Mouse (Mus musculus): ENCODE measurements around the gene Perm1. TPM values are rescaled to one million over a fixed set of nuclear protein-coding genes. Genes with fewer than 3 reads are reported as not detected.

The Perm1 gene
- polyA plus RNA-seq, 2 experiments = 0.25 to 1.2 TPM

- Histone ChIP-seq H3K4me2 (replicated peaks; ENCODE audit: low read depth, low read length, severe bottlenecking) (peak overlapping the region; percentile 98), H3K4me3 (replicated peaks; ENCODE audit: low read length) (peak overlapping the region; percentile 52), H3K36me3 (ENCODE audit: control insufficient read depth, insufficient read depth, low read length) (no peaks in the 10 kb centered on the region), H3K27ac (replicated peaks; ENCODE audit: low read depth, low read length) (no peak overlapping the region), H3K9ac (ENCODE audit: low read depth, low read length, severe bottlenecking) (peak overlapping the region; percentile 55; the same call in 1 of the 2 replicates), H3K9me3 (ENCODE audit: control insufficient read depth, low read length) (no peaks in the 10 kb centered on the region), H3K27me3 (ENCODE audit: control insufficient read depth, insufficient read depth, low read length) (peaks cover 22% of the 10 kb centered on the region), H3K4me1 (ENCODE audit: control insufficient read depth, insufficient read depth, low read length) (no peaks in the 10 kb centered on the region; the same call in none of the 2 replicates)
- 39% methylated on average over 12 of the region's 12 CpGs for WGBS
- no peak for TF ChIP-seq POLR2A (IDR thresholded peaks at IDR 0.05; ENCODE audit: borderline replicate concordance, extremely low read depth, insufficient read depth, insufficient read length)
- DNase-seq (ENCODE audit: low spot score) = no peak
- no peak for ATAC-seq (ENCODE audit: low FRiP score, low read depth)
Measured at GRCm38 (mm10) chr4:156202462-156202893, 13.2 kb upstream of the Perm1 start.

GRCm38 (mm10) chr4:156203001-156203412, 12.7 kb upstream of the Perm1 start, which contains the start of gene AW011738:
Gene AW011738, plus strand, starts transcription at chr4:156203304.
- H3K9ac ChIP-seq (ENCODE audit: low read depth, low read length, severe bottlenecking) = peak within 1 kb of the TSS; percentile 55
- no peaks in the 10 kb centered on the region for H3K36me3 ChIP-seq (ENCODE audit: control insufficient read depth, insufficient read depth, low read length)
- H3K4me2 ChIP-seq (replicated peaks; ENCODE audit: low read depth, low read length, severe bottlenecking) = peak within 1 kb of the TSS; percentile 98
- ATAC-seq (ENCODE audit: low FRiP score, low read depth) (peak; percentile 81), DNase-seq (ENCODE audit: low spot score) (peak; percentile 60)
- H3K27me3 ChIP-seq (ENCODE audit: control insufficient read depth, insufficient read depth, low read length) = peaks cover 22% of the 10 kb centered on the region
- no peaks in the 10 kb centered on the region for H3K9me3 ChIP-seq (ENCODE audit: control insufficient read depth, low read length)
- no peaks in the 10 kb centered on the region; the same call in none of the 2 replicates for H3K4me1 ChIP-seq (ENCODE audit: control insufficient read depth, insufficient read depth, low read length)
- no peak for TF ChIP-seq POLR2A (IDR thresholded peaks at IDR 0.05; ENCODE audit: borderline replicate concordance, extremely low read depth, insufficient read depth, insufficient read length)
- H3K4me3 ChIP-seq (replicated peaks; ENCODE audit: low read length) = peak within 1 kb of the TSS; percentile 52
- under 1% methylated on average over 32 of the region's 39 CpGs for WGBS
- H3K27ac ChIP-seq (replicated peaks; ENCODE audit: low read depth, low read length) = no peak within 1 kb of the TSS

DNA sequence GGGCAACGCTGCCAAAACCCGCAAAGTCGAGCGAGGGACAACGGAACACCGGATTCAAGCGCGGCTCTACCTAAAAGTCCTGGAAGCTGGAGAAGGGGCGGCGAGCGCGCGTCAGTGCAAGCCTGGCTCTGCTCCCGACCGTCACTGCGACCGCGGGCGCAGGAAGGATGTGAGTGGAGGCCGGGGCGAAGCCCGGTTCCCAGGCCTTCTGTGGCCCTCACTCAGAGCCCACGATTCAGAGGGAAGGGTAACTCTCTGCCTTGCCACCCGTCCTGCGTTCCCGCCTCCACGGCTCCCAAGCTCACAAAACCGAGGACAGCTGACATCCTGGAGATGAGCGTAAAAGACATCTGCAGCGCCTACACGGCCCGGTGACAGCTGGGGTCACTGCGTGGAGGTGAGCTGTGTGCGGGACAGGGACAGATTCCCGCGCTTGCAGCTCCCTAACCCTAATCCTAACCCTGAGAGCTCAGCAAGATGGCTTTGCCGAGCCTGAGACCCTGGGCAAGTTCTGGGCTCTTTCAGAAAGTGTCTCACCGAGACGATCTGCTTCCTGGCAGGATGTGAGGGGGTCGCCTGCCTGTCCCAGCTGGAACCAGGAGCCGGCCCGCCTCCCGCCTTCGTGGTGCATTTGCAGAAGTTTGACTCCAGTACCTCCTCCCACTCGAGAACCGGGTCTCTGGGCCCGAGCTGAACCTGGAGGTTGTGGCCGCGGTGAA, 12.1 kb upstream of the Perm1 start:
- DNase-seq (ENCODE audit: low spot score) = no peak
- peak overlapping the region; percentile 98 for H3K4me2 ChIP-seq (replicated peaks; ENCODE audit: low read depth, low read length, severe bottlenecking)
- no peaks in the 10 kb centered on the region; the same call in none of the 2 replicates for H3K4me1 ChIP-seq (ENCODE audit: control insufficient read depth, insufficient read depth, low read length)
- H3K27ac ChIP-seq (replicated peaks; ENCODE audit: low read depth, low read length) = no peak overlapping the region
- no peak for TF ChIP-seq POLR2A (IDR thresholded peaks at IDR 0.05; ENCODE audit: borderline replicate concordance, extremely low read depth, insufficient read depth, insufficient read length)
- peak overlapping the region; percentile 55 for H3K9ac ChIP-seq (ENCODE audit: low read depth, low read length, severe bottlenecking)
- peak; percentile 17; the same call in 1 of the 2 replicates for ATAC-seq (ENCODE audit: low FRiP score, low read depth)
- WGBS = under 1% methylated on average over 49 of the region's 49 CpGs
- no peaks in the 10 kb centered on the region for H3K36me3 ChIP-seq (ENCODE audit: control insufficient read depth, insufficient read depth, low read length)
- no peaks in the 10 kb centered on the region for H3K9me3 ChIP-seq (ENCODE audit: control insufficient read depth, low read length)
- H3K27me3 ChIP-seq (ENCODE audit: control insufficient read depth, insufficient read depth, low read length) = peaks cover 22% of the 10 kb centered on the region
- H3K4me3 ChIP-seq (replicated peaks; ENCODE audit: low read length) = peak overlapping the region; percentile 52

- H3K4me1 ChIP-seq (ENCODE audit: control insufficient read depth, insufficient read depth, low read length) = no peaks in the 10 kb centered on the region
- no peaks in the 10 kb centered on the region for H3K9me3 ChIP-seq (ENCODE audit: control insufficient read depth, low read length)
- no peaks in the 10 kb centered on the region for H3K36me3 ChIP-seq (ENCODE audit: control insufficient read depth, insufficient read depth, low read length)
- peaks cover 10% of the 10 kb centered on the region; the same call in 1 of the 2 replicates for H3K27me3 ChIP-seq (ENCODE audit: control insufficient read depth, insufficient read depth, low read length)
- no peak overlapping the region for H3K4me2 ChIP-seq (replicated peaks; ENCODE audit: low read depth, low read length, severe bottlenecking)
- DNase-seq (ENCODE audit: low spot score) = no peak
- no peak overlapping the region for H3K27ac ChIP-seq (replicated peaks; ENCODE audit: low read depth, low read length)
- ATAC-seq (ENCODE audit: low FRiP score, low read depth) = no peak
- H3K4me3 ChIP-seq (replicated peaks; ENCODE audit: low read length) = no peak overlapping the region
- no peak for TF ChIP-seq POLR2A (IDR thresholded peaks at IDR 0.05; ENCODE audit: borderline replicate concordance, extremely low read depth, insufficient read depth, insufficient read length)
- no peak overlapping the region for H3K9ac ChIP-seq (ENCODE audit: low read depth, low read length, severe bottlenecking)
- 84% methylated on average over 4 of the region's 4 CpGs for WGBS
Measured at GRCm38 (mm10) chr4:156208872-156209271, 6.8 kb upstream of the Perm1 start.

GRCm38 (mm10) chr4:156209963-156210635, 5.6 kb upstream of the Perm1 start:
- Histone ChIP-seq H3K9ac (ENCODE audit: low read depth, low read length, severe bottlenecking) (no peak overlapping the region), H3K4me3 (replicated peaks; ENCODE audit: low read length) (no peak overlapping the region), H3K9me3 (ENCODE audit: control insufficient read depth, low read length) (no peaks in the 10 kb centered on the region), H3K27ac (replicated peaks; ENCODE audit: low read depth, low read length) (no peak overlapping the region), H3K4me1 (ENCODE audit: control insufficient read depth, insufficient read depth, low read length) (no peaks in the 10 kb centered on the region), H3K36me3 (ENCODE audit: control insufficient read depth, insufficient read depth, low read length) (no peaks in the 10 kb centered on the region), H3K4me2 (replicated peaks; ENCODE audit: low read depth, low read length, severe bottlenecking) (no peak overlapping the region), H3K27me3 (ENCODE audit: control insufficient read depth, insufficient read depth, low read length) (no peaks in the 10 kb centered on the region)
- no peak for TF ChIP-seq POLR2A (IDR thresholded peaks at IDR 0.05; ENCODE audit: borderline replicate concordance, extremely low read depth, insufficient read depth, insufficient read length)
- DNase-seq (ENCODE audit: low spot score) (no peak), ATAC-seq (ENCODE audit: low FRiP score, low read depth) (no peak)
- 72% methylated on average over 13 of the region's 13 CpGs for WGBS
